Mouse (Mus musculus) forebrain, embryonic 16.5 days (tissue): ENCODE data around the gene Itga9. TPM values are rescaled to one million over a fixed set of nuclear protein-coding genes. Genes with fewer than 3 reads are reported as not detected.

Experiments
- ATAC-seq: fragments of 200-750 bp; cut with Nextera tagmentation; 2 replicates; pipeline ENCODE4 v1.8.0; 2017; ENCODE audit warnings: mild to moderate bottlenecking, moderate library complexity
- H3K27ac ChIP-seq: fragments of 300-500 bp; sonication (generic); 2 replicates; pipeline ENCODE4 v1.5.1; 2014; ENCODE audit warnings: low read length, control low read depth
- H3K27me3 ChIP-seq: fragments of 300-500 bp; sonication (generic); replicated peaks from 2 replicates; pipeline ENCODE4 v1.6.1; 2014; ENCODE audit warnings: low read length; ENCODE audit not compliant: control insufficient read depth, insufficient read depth
- H3K36me3 ChIP-seq: fragments of 300-500 bp; sonication (generic); 2 replicates; pipeline ENCODE4 v1.6.1; 2014; ENCODE audit not compliant: control insufficient read depth, insufficient read depth
- H3K4me1 ChIP-seq: fragments of 300-500 bp; sonication (generic); replicated peaks from 2 replicates; pipeline ENCODE4 v1.6.1; 2014; ENCODE audit warnings: low read length; ENCODE audit not compliant: control insufficient read depth, insufficient read depth
- H3K4me2 ChIP-seq: fragments of 300-500 bp; sonication (generic); 2 replicates; pipeline ENCODE4 v1.6.1; 2014; ENCODE audit warnings: mild to moderate bottlenecking, low read length, control low read depth
- H3K4me3 ChIP-seq: fragments of 300-500 bp; sonication (generic); replicated peaks from 2 replicates; pipeline ENCODE4 v1.5.1; 2014; ENCODE audit warnings: mild to moderate bottlenecking, low read length, control low read depth
- H3K9ac ChIP-seq: fragments of 300-500 bp; sonication (generic); replicated peaks from 2 replicates; pipeline ENCODE4 v1.6.1; 2014; ENCODE audit warnings: low read depth, low read length, control low read depth
- H3K9me3 ChIP-seq: fragments of 300-500 bp; sonication (generic); 2 replicates; pipeline ENCODE4 v1.6.1; 2016; ENCODE audit warnings: low read length; ENCODE audit not compliant: control insufficient read depth
- WGBS: fragments of 180-500 bp; shearing (Covaris S2); extraction: QIAGEN DNeasy Blood & Tissue Kit; methylation state at CpG from one replicate; pipeline ENCODE4 v1.1.7; 2014; 5-methylcytosine and 5-hydroxymethylcytosine counted together
- polyA plus RNA-seq: library from polyadenylated mRNA; unstranded; fragments of >200 nt; fragmentation: Nextera tagmentation; extraction: Ambion mirVana; gene quantifications from 2 replicates; pipeline ENCODE4 v1.2.1, GENCODE M21; 2015

The Itga9 gene
- polyA plus RNA-seq, 1 experiment from 2014 or later, result 1.2 TPM

GRCm38 (mm10) chr9:118860613-118861141 is 254.2 kb downstream of the Itga9 start:
- Histone ChIP-seq H3K4me3 (no peak overlapping the region), H3K4me2 (no peak overlapping the region), H3K9me3 (no peaks in the 10 kb centered on the region), H3K27me3 (no peaks in the 10 kb centered on the region), H3K36me3 (no peaks in the 10 kb centered on the region), H3K4me1 (no peaks in the 10 kb centered on the region), H3K27ac (no peak overlapping the region), H3K9ac (no peak overlapping the region)
- 84% methylated on average over 12 of the region's 12 CpGs for WGBS
- ATAC-seq, result no peak

GRCm38 (mm10) chr9:118862214-118862613 is 255.7 kb downstream of the Itga9 start:
- no peaks in the 10 kb centered on the region for H3K36me3 ChIP-seq
- H3K27ac ChIP-seq, result no peak overlapping the region
- no peaks in the 10 kb centered on the region for H3K4me1 ChIP-seq
- no peak overlapping the region for H3K4me2 ChIP-seq
- H3K9ac ChIP-seq, result no peak overlapping the region
- H3K27me3 ChIP-seq, result no peaks in the 10 kb centered on the region
- H3K9me3 ChIP-seq, result no peaks in the 10 kb centered on the region
- H3K4me3 ChIP-seq, result no peak overlapping the region
- no peak for ATAC-seq
- WGBS, result 88% methylated on average over 12 of the region's 12 CpGs

DNA sequence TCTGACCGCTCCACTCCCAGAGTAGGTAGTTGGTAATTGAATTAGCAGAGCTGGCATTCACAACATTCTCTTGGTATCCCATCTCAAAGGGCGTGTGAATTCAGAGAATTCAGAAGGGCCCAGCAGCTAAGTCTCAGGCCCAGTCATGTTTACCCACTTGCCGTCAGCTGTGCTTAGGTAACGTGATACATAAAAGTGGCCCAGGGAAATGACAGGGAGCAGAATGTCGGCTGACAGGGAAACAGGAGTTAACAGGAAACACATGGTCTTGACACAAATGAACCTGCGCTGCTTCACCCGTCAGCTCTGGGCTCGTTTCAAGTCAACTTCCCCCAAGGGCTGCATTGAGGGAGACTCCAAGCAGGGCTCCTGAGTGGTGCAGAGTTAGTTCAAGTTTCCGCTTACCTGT is 256.4 kb downstream of the Itga9 start:
- 74% methylated on average over 9 of the region's 9 CpGs for WGBS
- H3K27me3 ChIP-seq, result no peaks in the 10 kb centered on the region
- no peak overlapping the region for H3K27ac ChIP-seq
- H3K4me3 ChIP-seq, result no peak overlapping the region
- no peaks in the 10 kb centered on the region for H3K9me3 ChIP-seq
- H3K4me2 ChIP-seq, result no peak overlapping the region
- H3K9ac ChIP-seq, result no peak overlapping the region
- no peaks in the 10 kb centered on the region for H3K36me3 ChIP-seq
- no peak for ATAC-seq
- H3K4me1 ChIP-seq, result no peaks in the 10 kb centered on the region

DNA sequence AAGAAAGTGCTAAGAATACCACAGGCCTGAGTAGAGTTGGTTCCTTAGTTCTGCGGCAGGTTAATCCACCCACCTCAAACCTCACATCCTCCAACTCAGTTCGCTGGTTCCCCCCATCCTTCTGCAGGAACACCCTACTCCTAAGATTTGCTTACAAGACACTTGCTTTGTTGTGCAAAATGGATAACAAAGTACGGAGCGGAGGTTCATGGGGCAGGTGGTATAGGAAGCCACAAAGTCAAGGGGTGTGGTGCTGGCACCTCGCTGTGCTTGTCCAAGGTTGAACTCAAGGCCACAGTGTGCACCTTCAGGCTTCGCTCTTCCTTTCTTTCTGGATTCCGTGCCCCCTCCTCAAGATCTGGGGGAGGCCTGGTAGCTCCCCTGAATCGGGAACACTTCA is 257.0 kb downstream of the Itga9 start:
- Histone ChIP-seq H3K27ac (no peak overlapping the region), H3K4me3 (no peak overlapping the region), H3K9me3 (no peaks in the 10 kb centered on the region), H3K36me3 (no peaks in the 10 kb centered on the region), H3K4me1 (no peaks in the 10 kb centered on the region), H3K27me3 (no peaks in the 10 kb centered on the region), H3K4me2 (no peak overlapping the region), H3K9ac (no peak overlapping the region)
- ATAC-seq, result no peak
- 87% methylated on average over 8 of the region's 8 CpGs for WGBS

- H3K9me3 ChIP-seq, result no peaks in the 10 kb centered on the region
- 86% methylated on average over 2 of the region's 2 CpGs for WGBS
- no peak overlapping the region for H3K9ac ChIP-seq
- H3K4me3 ChIP-seq, result no peak overlapping the region
- H3K4me1 ChIP-seq, result no peaks in the 10 kb centered on the region
- no peak overlapping the region for H3K27ac ChIP-seq
- no peak for ATAC-seq
- H3K27me3 ChIP-seq, result no peaks in the 10 kb centered on the region
- no peaks in the 10 kb centered on the region for H3K36me3 ChIP-seq
- H3K4me2 ChIP-seq, result no peak overlapping the region
Measured at GRCm38 (mm10) chr9:118866949-118867348, 260.5 kb downstream of the Itga9 start.

DNA sequence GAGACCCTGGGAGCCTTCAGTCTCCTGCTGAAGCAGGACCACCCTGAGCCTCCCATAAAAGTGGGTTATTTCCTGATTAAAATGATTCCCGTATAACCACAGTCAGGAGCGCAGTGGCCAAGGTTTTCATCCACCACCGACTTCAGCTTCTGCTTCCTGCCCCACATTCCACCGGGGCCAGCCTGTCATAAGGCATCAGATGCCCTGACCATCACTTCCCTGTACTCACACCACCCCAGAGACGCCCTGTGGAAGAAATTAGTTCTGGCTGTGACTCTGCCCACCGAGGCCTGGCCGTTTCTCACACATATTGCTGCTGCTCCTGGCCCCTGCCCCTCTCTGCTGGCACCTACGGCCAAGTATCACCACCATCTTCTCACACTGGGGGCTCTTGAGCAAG is 261.4 kb downstream of the Itga9 start:
- Histone ChIP-seq H3K4me2 (no peak overlapping the region), H3K27ac (no peak overlapping the region), H3K36me3 (no peaks in the 10 kb centered on the region), H3K4me1 (no peaks in the 10 kb centered on the region), H3K4me3 (no peak overlapping the region), H3K27me3 (no peaks in the 10 kb centered on the region), H3K9me3 (no peaks in the 10 kb centered on the region), H3K9ac (no peak overlapping the region)
- WGBS, result 95% methylated on average over 8 of the region's 8 CpGs
- ATAC-seq, result no peak

GRCm38 (mm10) chr9:118871089-118871488 is 264.6 kb downstream of the Itga9 start:
- no peak overlapping the region for H3K4me3 ChIP-seq
- ATAC-seq, result 0 out of 2 replicates have a peak, but pooled peaks have one; percentile 26
- no peaks in the 10 kb centered on the region for H3K27me3 ChIP-seq
- H3K9me3 ChIP-seq, result 0 out of 2 replicates have a peak, but pooled peaks cover 2% of the 10 kb centered on the region
- no peaks in the 10 kb centered on the region for H3K4me1 ChIP-seq
- WGBS, result 52% methylated on average over 4 of the region's 4 CpGs
- H3K9ac ChIP-seq, result no peak overlapping the region
- H3K27ac ChIP-seq, result no peak overlapping the region
- no peaks in the 10 kb centered on the region for H3K36me3 ChIP-seq
- no peak overlapping the region for H3K4me2 ChIP-seq

DNA sequence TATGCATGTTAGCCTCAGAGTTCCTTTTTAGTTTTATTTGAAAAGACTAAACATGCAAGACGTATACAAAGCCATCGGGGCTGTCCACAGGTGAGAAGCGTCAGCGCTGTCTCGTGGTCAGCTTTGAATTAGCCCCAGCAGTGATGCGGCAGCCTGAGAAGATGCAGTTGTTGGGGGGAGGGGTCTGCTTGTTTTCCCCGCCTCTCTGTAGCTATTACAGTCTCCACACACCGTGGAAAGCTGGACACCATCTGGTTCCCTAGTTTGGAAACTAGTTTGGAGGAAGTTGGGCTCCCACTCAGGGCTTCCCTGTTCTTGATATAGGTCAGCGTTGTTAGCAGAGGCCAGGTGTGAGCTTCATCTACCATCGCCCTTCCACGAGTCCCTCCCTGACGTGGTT is 266.5 kb downstream of the Itga9 start:
- H3K27me3 ChIP-seq, result no peaks in the 10 kb centered on the region
- no peaks in the 10 kb centered on the region for H3K36me3 ChIP-seq
- no peak overlapping the region for H3K4me2 ChIP-seq
- 0 out of 2 replicates have a peak, but pooled peaks cover 2% of the 10 kb centered on the region for H3K9me3 ChIP-seq
- H3K9ac ChIP-seq, result no peak overlapping the region
- WGBS, result 91% methylated on average over 12 of the region's 12 CpGs
- no peak for ATAC-seq
- no peak overlapping the region for H3K27ac ChIP-seq
- H3K4me3 ChIP-seq, result no peak overlapping the region
- no peaks in the 10 kb centered on the region for H3K4me1 ChIP-seq

DNA sequence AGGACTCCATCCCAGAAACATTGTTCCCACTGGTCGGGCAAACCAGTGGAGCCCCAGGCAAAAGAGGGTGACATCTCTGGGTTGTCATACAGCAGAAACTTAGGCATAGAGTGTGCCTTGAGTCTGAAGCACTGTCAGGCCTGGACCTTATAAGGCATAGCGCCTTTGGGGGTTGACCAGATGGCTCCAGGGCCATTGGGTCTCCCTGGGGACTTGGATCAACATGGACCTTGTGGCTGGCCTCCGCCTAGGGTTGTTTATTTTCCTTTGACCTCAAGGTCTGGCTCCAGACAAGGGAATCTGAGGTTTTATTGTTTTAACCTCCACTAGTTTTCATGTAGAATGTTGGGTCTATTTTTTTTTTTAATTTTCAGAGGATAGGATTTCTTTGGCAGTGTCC is 267.1 kb downstream of the Itga9 start:
- Histone ChIP-seq H3K9me3 (0 out of 2 replicates have a peak, but pooled peaks cover 2% of the 10 kb centered on the region), H3K4me2 (no peak overlapping the region), H3K36me3 (no peaks in the 10 kb centered on the region), H3K27me3 (no peaks in the 10 kb centered on the region), H3K4me3 (no peak overlapping the region), H3K9ac (no peak overlapping the region), H3K4me1 (no peaks in the 10 kb centered on the region), H3K27ac (no peak overlapping the region)
- WGBS, result 89% methylated on average over 3 of the region's 3 CpGs
- no peak for ATAC-seq

- Histone ChIP-seq H3K36me3 (no peaks in the 10 kb centered on the region), H3K27ac (no peak overlapping the region), H3K9ac (no peak overlapping the region), H3K27me3 (no peaks in the 10 kb centered on the region), H3K4me1 (no peaks in the 10 kb centered on the region), H3K4me2 (no peak overlapping the region), H3K4me3 (no peak overlapping the region), H3K9me3 (0 out of 2 replicates have a peak, but pooled peaks cover 2% of the 10 kb centered on the region)
- no peak for ATAC-seq
- WGBS, result 95% methylated on average over 4 of the region's 4 CpGs
Measured at GRCm38 (mm10) chr9:118875705-118876104, 269.2 kb downstream of the Itga9 start.
